Mouse (Mus musculus): ENCODE results near the gene Shc1. TPM values are rescaled to one million over a fixed set of nuclear protein-coding genes. Genes with fewer than 3 reads are reported as not detected.

Gene Shc1
- total and polyA plus RNA-seq, 3 experiments: 23.1 to 40.6 (median 32.3) TPM

DNA sequence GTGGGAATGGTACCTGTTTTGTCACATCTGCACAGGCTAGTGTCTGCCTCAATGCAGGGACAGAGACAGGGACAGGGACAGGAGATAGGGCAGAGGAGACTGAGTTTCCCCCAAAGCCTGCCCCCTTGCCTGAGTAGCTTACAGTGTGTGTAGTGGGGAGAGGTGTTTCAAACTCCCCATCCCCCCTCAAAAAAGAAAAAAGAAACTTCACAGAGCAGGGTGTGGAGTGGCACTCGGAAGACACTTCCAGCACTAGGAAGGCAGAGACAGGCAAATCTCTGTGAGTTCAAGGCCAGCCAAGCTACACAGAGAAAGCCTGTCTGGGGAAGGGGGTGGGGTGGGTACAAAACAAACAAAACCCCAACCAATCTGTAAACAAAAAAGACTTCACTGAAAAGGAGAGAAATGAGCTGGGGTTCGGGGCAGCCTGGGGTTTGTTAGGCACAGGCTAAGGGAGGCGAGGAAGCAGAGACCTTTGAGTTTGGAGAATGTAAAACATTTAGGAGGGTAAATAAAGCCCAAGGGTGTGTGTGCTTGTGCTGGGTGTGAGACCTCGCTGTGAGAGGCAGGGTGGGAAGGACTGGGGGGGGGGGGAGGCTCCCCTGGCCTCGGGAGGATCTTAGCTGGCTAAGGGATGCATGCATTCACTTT lies 44.5 kb upstream of the Shc1 start:
- TF ChIP-seq HCFC1 (IDR thresholded peaks at IDR 0.05; ENCODE audit: low read depth, low read length) (no peak), SIN3A (IDR thresholded peaks at IDR 0.05; ENCODE audit: low read length) (no peak), GABPA (IDR thresholded peaks at IDR 0.05; ENCODE audit: insufficient replicate concordance, low read depth, low read length) (no peak), JUN (IDR thresholded peaks at IDR 0.05; ENCODE audit: insufficient read depth, low read depth, low read length) (no peak), ZNF384 (IDR thresholded peaks at IDR 0.05; ENCODE audit: low read depth, low read length) (no peak), POLR2AphosphoS2 (IDR thresholded peaks at IDR 0.05; ENCODE audit: low read depth, low read length) (no peak), MEF2A (IDR thresholded peaks at IDR 0.05; ENCODE audit: borderline replicate concordance, low read depth, low read length) (no peak)
- dilution Hi-C loops (cut with MboI; ENCODE audit: extremely low pct_ligation_motif_present, extremely low pct_unique_long_range_greater_than_20kb, low sequenced_read_pairs) (no loop called here), in situ Hi-C loops (cut with MboI; ENCODE audit: low pct_ligation_motif_present, low pct_unique_long_range_greater_than_20kb, low sequenced_read_pairs) (no loop called here)
- Histone ChIP-seq H3K36me3 (replicated peaks in 1 of 2; ENCODE audit: control insufficient read depth in 1 of 2, insufficient read depth in 1 of 2, low read length in 1 of 2) (peaks cover 11 to 26% of the 10 kb centered on the region in 2 experiments), H3K9ac (ENCODE audit: insufficient read depth, low read depth) (no peak overlapping the region), H3K4me1 (ENCODE audit: control insufficient read depth in 1 of 2, insufficient read depth in 2 of 2) (peaks cover 15 to 29% of the 10 kb centered on the region in 2 experiments), H3K9me3 (replicated peaks; ENCODE audit: low read length) (no peaks in the 10 kb centered on the region), H3K27ac (ENCODE audit: insufficient read depth, low read depth) (no peak overlapping the region), H3K27me3 (replicated peaks) (no peaks in the 10 kb centered on the region), H3K4me2 (ENCODE audit: insufficient read depth, low read depth, poor library complexity, severe bottlenecking) (no peak overlapping the region), H3K4me3 (replicated peaks in 1 of 3; ENCODE audit: low read depth in 2 of 3, low read length in 2 of 3, poor library complexity in 1 of 3) (no peak overlapping the region), H3K79me2 (replicated peaks; ENCODE audit: control insufficient read depth, extremely low read depth, insufficient read depth, poor library complexity, severe bottlenecking) (no peaks in the 10 kb centered on the region)
- DNase-seq (ENCODE audit: extremely low read depth): no peak

DNA sequence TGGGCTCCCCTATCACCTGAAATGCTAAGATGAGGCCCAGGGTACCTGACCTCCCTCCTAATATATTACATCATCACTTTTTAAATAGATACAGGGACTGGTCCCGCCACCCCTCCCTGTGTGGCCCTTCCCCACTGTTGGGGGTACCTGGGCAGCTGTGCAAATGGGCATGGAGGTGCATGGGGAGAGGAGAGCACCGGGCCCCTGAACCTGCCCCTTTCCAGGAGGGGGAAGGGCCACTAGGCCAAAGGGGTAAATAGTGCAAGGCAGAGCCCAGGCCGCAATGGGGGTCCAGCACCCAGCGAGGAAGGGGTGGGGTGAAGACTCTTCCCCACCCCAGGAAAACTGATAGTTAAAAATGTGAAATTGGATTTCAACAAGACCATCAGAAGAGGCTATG lies 40.4 kb upstream of the Shc1 start:
- peaks cover 24 to 68% of the 10 kb centered on the region in 2 experiments for H3K4me1 ChIP-seq (ENCODE audit: control insufficient read depth in 1 of 2, insufficient read depth in 2 of 2)
- dilution Hi-C loops (cut with MboI; ENCODE audit: extremely low pct_ligation_motif_present, extremely low pct_unique_long_range_greater_than_20kb, low sequenced_read_pairs): no loop called here
- no peaks in the 10 kb centered on the region for H3K27me3 ChIP-seq (replicated peaks)
- TF ChIP-seq NRF1 (IDR thresholded peaks at IDR 0.05; ENCODE audit: low read depth, low read length) (no peak), MEF2A (IDR thresholded peaks at IDR 0.05; ENCODE audit: borderline replicate concordance, low read depth, low read length) (no peak), BHLHE40 (IDR thresholded peaks at IDR 0.05; ENCODE audit: low read depth, low read length) (no peak), E2F4 (IDR thresholded peaks at IDR 0.05; ENCODE audit: insufficient replicate concordance, low read depth, low read length) (no peak), ELF1 (IDR thresholded peaks at IDR 0.05; ENCODE audit: low read depth, low read length) (no peak), CHD2 (IDR thresholded peaks at IDR 0.05; ENCODE audit: low read length) (no peak), ETS1 (conservative IDR thresholded peaks at IDR 0.05; ENCODE audit: low read depth, low read length) (no peak), MAX (IDR thresholded peaks at IDR 0.05; ENCODE audit: low read length) (no peak), MYC (IDR thresholded peaks at IDR 0.05; ENCODE audit: low read depth, low read length) (no peak), USF1 (IDR thresholded peaks at IDR 0.05; ENCODE audit: low read depth, low read length) (no peak), IRF4 (IDR thresholded peaks at IDR 0.05; ENCODE audit: low read depth, low read length) (no peak), CHD1 (IDR thresholded peaks at IDR 0.05; ENCODE audit: low read depth, low read length) (no peak), ZC3H11A (IDR thresholded peaks at IDR 0.05; ENCODE audit: low read depth, low read length) (no peak), RAD21 (IDR thresholded peaks at IDR 0.05; ENCODE audit: low read depth, low read length) (no peak), ZKSCAN1 (IDR thresholded peaks at IDR 0.05; ENCODE audit: borderline replicate concordance, low read depth, low read length) (no peak)
- H3K9ac ChIP-seq (ENCODE audit: insufficient read depth, low read depth): no peak overlapping the region
- in situ Hi-C loops (cut with MboI; ENCODE audit: low pct_ligation_motif_present, low pct_unique_long_range_greater_than_20kb, low sequenced_read_pairs): no loop called here
- H3K79me2 ChIP-seq (replicated peaks; ENCODE audit: control insufficient read depth, extremely low read depth, insufficient read depth, poor library complexity, severe bottlenecking): 0 out of 2 replicates have a peak, but pooled peaks cover 5% of the 10 kb centered on the region
- no peak overlapping the region for H3K4me3 ChIP-seq (replicated peaks in 1 of 3; ENCODE audit: low read depth in 2 of 3, low read length in 2 of 3, poor library complexity in 1 of 3)
- H3K4me2 ChIP-seq (ENCODE audit: insufficient read depth, low read depth, poor library complexity, severe bottlenecking): peak overlapping the region; percentile 65; the same call in 1 of the 2 replicates
- peak overlapping the region; percentile 74; the same call in 1 of the 2 replicates for H3K27ac ChIP-seq (ENCODE audit: insufficient read depth, low read depth)
- no peaks in the 10 kb centered on the region for H3K9me3 ChIP-seq (replicated peaks; ENCODE audit: low read length)
- H3K36me3 ChIP-seq (replicated peaks in 1 of 2; ENCODE audit: control insufficient read depth in 1 of 2, insufficient read depth in 1 of 2, low read length in 1 of 2): peaks cover 39 to 64% of the 10 kb centered on the region in 2 experiments
- no peak for DNase-seq (ENCODE audit: extremely low read depth)
